ENCODE assay signal across 26 mouse cellular contexts in genomic region chr13:74296376-74296775, GRCm38 (mm10). TPM values are rescaled to one million over a fixed set of nuclear protein-coding genes. Genes with fewer than 3 reads are reported as not detected.
"Had no signal": no experiment of that assay in that cellular context is flagged by ENCODE, and none has a peak within 500 bp of the region (broad histone marks: within the 10 kb centered on the region; RNA-seq: fewer than 3 reads in every experiment).

No protein-coding gene starts in this region.

- H3K4me3 ChIP-seq: gastrocnemius, adult 2 months; heart, embryonic 10.5 days; heart, embryonic 12.5 days; hindbrain, embryonic 10.5 days; hindbrain, embryonic 12.5 days; hindbrain, embryonic 15.5 days; layer of hippocampus, adult 2 months; left cerebral cortex, adult 2 months; limb, embryonic 10.5 days; limb, embryonic 12.5 days; liver, embryonic 13.5 days; liver, embryonic 15.5 days had no signal

- ATAC-seq: hindbrain, postnatal 0 days; intestine, embryonic 16.5 days had no signal

- H3K9ac ChIP-seq: heart, embryonic 12.5 days; hindbrain, embryonic 12.5 days; hindbrain, embryonic 15.5 days; limb, embryonic 12.5 days; liver, embryonic 13.5 days; liver, embryonic 15.5 days had no signal

- DNase-seq: gastrocnemius, adult 2 months; gastrocnemius, postnatal 10 days; gastrocnemius, postnatal 25 days; heart, postnatal 10 days; heart, postnatal 4 days; kidney, adult 11 months; kidney, adult 2 months; kidney, adult 9 months; kidney, postnatal 10 days; kidney, postnatal 25 days; kidney, postnatal 4 days; liver; liver, embryonic 13.5 days had no signal

- H3K9me3 ChIP-seq: heart, embryonic 10.5 days; heart, embryonic 12.5 days; hindbrain, embryonic 10.5 days; hindbrain, embryonic 12.5 days; hindbrain, embryonic 15.5 days; limb, embryonic 10.5 days; limb, embryonic 12.5 days; liver, embryonic 13.5 days; liver, embryonic 15.5 days had no signal

- H3K36me3 ChIP-seq: heart, embryonic 10.5 days; heart, embryonic 12.5 days; hindbrain, embryonic 10.5 days; hindbrain, embryonic 12.5 days; hindbrain, embryonic 15.5 days; limb, embryonic 10.5 days; limb, embryonic 12.5 days; liver, embryonic 13.5 days; liver, embryonic 15.5 days had no signal

- H3K4me2 ChIP-seq: heart, embryonic 12.5 days; hindbrain, embryonic 12.5 days; hindbrain, embryonic 15.5 days; limb, embryonic 12.5 days; liver, embryonic 11.5 days; liver, embryonic 13.5 days; liver, embryonic 15.5 days had no signal

- H3K4me1 ChIP-seq: heart, embryonic 10.5 days; hindbrain, embryonic 15.5 days had no signal

- H3K27ac ChIP-seq: gastrocnemius, adult 2 months; heart, embryonic 10.5 days; hindbrain, embryonic 10.5 days; hindbrain, embryonic 12.5 days; hindbrain, embryonic 15.5 days; hindbrain, postnatal 0 days; layer of hippocampus, adult 2 months; left cerebral cortex, adult 2 months; limb, embryonic 10.5 days; limb, embryonic 12.5 days; liver, embryonic 13.5 days; liver, embryonic 15.5 days had no signal

RNA-seq across cellular contexts. Expression of gene Ahrr, which starts 4.2 kb away (rescaled TPM):
- total RNA-seq: gastrocnemius, adult 2 months; gastrocnemius, postnatal 25 days had no signal
